Mouse (Mus musculus) kidney, adult 18-20 months (tissue): Measurements from ENCODE around the gene 4932415D10Rik.

Experiments used
- DNase-seq: peaks from one replicate; pipeline ENCODE4 v3.0.0; 2021

Gene 4932415D10Rik

DNA sequence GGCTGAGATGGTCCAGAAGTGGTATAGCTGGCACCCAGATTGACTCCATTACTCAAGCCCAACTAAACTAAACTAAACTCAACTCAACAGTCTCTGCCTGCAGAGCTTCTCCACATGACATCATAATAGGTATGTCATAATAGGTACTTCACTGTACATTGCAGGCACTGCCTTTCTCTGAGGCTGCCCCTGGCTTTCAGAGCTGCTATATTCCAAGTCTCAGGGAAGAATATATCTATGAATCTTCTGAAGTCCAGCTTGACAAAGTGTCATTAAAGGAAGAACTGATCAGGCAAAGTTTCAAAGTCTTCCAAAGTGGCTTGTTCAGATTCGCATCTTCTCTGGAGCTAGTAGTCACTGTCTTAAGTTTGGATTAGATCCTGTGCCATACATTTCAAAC lies at the start of gene 4932415D10Rik:
Gene 4932415D10Rik, minus strand, starts transcription at position 101 of the 400 bp plus-strand sequence.
- no peak for DNase-seq

DNA sequence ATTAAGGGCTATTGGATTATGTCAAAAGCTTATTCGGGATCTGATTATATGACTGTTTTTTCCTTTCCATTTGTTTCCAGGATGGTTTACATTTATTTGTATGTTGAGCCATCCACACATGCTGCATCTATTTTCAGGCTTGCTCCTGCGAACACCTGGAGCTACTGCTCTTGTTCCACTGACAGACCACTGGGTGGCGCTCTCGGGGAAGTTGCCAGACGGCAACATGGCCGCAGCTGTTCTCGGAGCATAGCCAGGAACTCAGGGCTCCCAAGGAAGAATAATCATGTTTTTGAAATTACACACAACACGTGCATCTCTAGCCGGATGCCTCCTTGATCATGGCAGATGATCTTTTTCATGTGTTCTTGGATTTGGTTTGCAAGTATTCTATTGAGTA lies 45.5 kb upstream of the 4932415D10Rik start:
- no peak for DNase-seq

DNA sequence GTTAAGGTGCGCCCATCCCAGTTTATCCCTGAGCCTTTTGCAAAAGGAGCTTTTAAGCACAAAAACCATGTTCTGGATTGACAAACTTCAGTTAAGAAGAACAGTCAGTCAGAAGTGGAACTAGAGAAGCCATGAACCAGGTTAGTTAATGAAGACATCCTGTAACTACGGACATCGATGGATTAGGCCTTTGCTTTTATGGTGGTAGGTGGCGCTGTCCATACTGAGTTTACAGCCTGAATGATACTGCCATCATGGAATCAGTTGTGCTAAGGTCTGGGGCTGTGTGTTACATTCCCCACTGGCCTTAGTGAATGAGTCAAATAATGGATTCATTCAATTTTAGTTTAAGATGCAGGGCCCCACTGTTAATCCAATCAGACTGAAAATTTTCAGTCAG lies 39.0 kb upstream of the 4932415D10Rik start:
- no peak for DNase-seq

GRCm38 (mm10) chr10:82354083-82355010 lies 38.0 kb upstream of the 4932415D10Rik start, which contains the start of gene Gm4924:
Gene Gm4924, plus strand, starts transcription at chr10:82354255.
- DNase-seq, result peak; percentile 77

GRCm38 (mm10) chr10:82329826-82330225 lies 13.4 kb upstream of the 4932415D10Rik start:
- DNase-seq, result no peak

DNA sequence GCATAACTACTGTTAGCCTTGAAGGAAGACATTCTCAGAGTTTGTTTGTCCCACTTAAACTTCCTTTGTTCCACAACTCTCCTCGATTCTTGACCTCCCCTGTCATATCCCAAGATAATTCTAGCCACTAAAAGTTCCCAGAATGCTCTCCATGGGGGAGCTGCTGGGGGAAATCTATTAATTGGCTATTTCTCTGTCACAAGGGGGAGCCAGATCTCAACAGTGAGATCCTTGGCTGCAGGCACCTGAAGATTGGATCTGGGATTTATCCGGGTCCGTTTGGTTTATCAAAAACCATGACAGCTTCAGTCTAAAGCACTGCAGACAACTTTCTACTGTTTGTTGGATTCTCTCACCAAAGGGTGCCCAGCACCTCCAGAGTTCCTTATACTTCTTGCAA lies 3.8 kb upstream of the 4932415D10Rik start:
- no peak for DNase-seq

- DNase-seq, result no peak
These were observed 19.9 kb downstream of the 4932415D10Rik start for GRCm38 (mm10) chr10:82296440-82296839.

- DNase-seq, result no peak
These were observed 59.1 kb downstream of the 4932415D10Rik start for GRCm38 (mm10) chr10:82257331-82257730.

GRCm38 (mm10) chr10:82245021-82245420 lies 71.4 kb downstream of the 4932415D10Rik start:
- DNase-seq, result no peak

GRCm38 (mm10) chr10:82241401-82241788 lies 75.0 kb downstream of the 4932415D10Rik start:
- DNase-seq, result no peak

- peak; percentile 79 for DNase-seq
These were observed 75.5 kb downstream of the 4932415D10Rik start, which contains the start of gene Zfp938 for GRCm38 (mm10) chr10:82240742-82241400. Gene Zfp938, minus strand, starts transcription at chr10:82241280.
